Mouse (Mus musculus): ENCODE data around the gene Impdh1. TPM values are rescaled to one million over a fixed set of nuclear protein-coding genes. Genes with fewer than 3 reads are reported as not detected.

Gene Impdh1
- polyA plus RNA-seq, 1 experiment from 2014 or later = 39.7 TPM

DNA sequence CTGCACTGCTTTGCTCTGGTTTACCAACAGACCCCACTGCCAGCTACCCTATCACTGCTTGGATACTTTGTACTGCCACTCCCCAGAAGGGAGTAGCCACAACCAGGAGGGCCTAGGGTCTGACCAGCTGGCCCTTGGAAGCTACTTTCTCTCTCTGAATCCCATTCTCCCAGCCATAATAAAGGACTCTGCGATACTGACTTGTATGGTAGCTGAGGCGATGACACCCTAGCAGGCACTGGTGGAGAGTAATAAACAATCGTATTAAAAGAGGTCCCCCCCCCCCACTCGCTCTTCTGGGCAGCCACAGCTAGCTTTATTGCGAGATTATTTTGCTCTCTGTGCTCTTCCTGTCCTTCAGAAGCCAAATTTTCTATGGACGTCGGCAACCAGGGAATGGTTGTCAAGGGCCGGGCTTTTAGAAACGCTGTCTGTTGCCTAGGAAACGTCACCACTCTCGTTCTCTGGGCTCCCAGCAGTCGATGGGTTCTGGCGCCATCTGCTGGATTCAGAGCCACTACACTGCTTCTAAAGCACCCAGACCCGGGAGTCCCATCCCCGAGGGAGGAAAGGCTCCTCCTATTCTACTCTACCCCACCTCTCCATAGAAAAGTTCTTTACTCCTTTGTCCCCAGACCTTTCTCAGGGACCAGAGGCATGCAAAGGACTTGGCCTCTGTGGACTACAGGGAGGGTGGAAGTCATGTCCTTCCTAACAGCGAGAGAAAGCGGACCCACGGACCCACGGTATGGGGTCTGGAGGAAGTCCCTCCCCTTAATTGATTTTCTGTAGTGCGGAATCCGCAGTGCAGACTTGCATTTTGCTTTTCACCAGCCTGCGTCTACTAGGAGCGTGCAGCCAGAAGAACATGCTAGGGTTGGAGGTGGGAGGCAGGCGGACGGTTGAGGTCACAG, 17.6 kb downstream of the Impdh1 start:
- H3K9me3 ChIP-seq (ENCODE audit: control insufficient read depth, low read length) = no peaks in the 10 kb centered on the region
- 0 out of 2 replicates have a peak, but pooled peaks cover 4% of the 10 kb centered on the region for H3K36me3 ChIP-seq (ENCODE audit: control insufficient read depth, insufficient read depth, low read length)
- peak overlapping the region; percentile 60 for H3K9ac ChIP-seq (ENCODE audit: low read depth, low read length)
- 0 out of 2 replicates have a peak, but pooled peaks cover 3% of the 10 kb centered on the region for H3K4me1 ChIP-seq (ENCODE audit: control insufficient read depth, insufficient read depth, low read length)
- 11% methylated on average over 25 of the region's 25 CpGs for WGBS
- H3K4me3 ChIP-seq (ENCODE audit: low read length) = peak overlapping the region; percentile 47
- no peak overlapping the region for H3K27ac ChIP-seq (ENCODE audit: low read length)
- H3K27me3 ChIP-seq (replicated peaks; ENCODE audit: control insufficient read depth, insufficient read depth, low read length) = no peaks in the 10 kb centered on the region; the same call in 1 of the 2 replicates
- peak; percentile 90 for ATAC-seq
- H3K4me2 ChIP-seq (ENCODE audit: low read depth, low read length) = peak overlapping the region; percentile 66

DNA sequence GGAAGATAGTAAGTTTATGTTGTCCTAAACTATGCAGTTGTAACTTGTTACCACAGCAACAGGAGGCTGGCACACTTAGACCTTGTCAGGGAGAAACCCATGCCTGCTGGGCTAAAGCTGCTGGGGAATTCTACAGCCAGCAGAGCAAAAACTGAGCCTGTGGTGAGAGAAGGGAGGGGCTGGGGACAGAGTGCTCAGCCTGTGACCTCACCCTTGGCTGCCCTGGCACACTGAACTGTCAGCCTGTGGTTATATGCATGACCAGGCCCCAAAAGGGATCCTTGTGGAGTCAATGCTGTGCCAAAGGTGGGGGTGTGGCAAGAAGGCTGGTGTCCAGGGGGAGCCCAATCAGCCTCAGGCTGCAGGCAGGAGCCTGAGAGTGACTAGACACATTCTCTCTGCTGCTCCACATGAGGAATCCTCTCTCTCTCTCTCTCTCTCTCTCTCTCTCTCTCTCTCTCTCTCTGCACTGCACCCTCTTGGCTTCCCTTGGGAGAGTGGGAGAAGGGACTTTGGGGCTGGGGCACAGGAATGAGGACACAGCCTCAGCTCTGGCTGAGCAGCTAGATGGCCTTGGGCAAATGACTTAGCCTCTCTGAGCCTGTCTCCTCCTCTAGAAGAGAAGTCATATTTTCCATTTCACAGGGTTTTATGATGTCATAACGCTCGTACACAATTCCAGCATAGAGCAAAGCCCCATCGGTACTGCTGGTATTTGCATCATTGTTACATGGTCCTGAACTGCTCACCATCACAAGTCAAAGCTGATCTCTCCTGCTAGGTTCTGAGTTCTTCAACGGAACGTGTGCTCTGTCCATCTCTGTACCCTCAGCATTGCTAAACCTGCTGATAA, 20.1 kb downstream of the Impdh1 start:
- 0 out of 2 replicates have a peak, but pooled peaks cover 3% of the 10 kb centered on the region for H3K4me1 ChIP-seq (ENCODE audit: control insufficient read depth, insufficient read depth, low read length)
- no peak overlapping the region for H3K9ac ChIP-seq (ENCODE audit: low read depth, low read length)
- H3K36me3 ChIP-seq (ENCODE audit: control insufficient read depth, insufficient read depth, low read length) = no peaks in the 10 kb centered on the region
- H3K27ac ChIP-seq (ENCODE audit: low read length) = no peak overlapping the region
- H3K27me3 ChIP-seq (replicated peaks; ENCODE audit: control insufficient read depth, insufficient read depth, low read length) = no peaks in the 10 kb centered on the region; the same call in 1 of the 2 replicates
- 80% methylated on average over 5 of the region's 5 CpGs for WGBS
- H3K4me2 ChIP-seq (ENCODE audit: low read depth, low read length) = no peak overlapping the region
- no peaks in the 10 kb centered on the region for H3K9me3 ChIP-seq (ENCODE audit: control insufficient read depth, low read length)
- ATAC-seq = no peak
- no peak overlapping the region for H3K4me3 ChIP-seq (ENCODE audit: low read length)

- no peak overlapping the region for H3K4me3 ChIP-seq (ENCODE audit: low read length)
- 0 out of 2 replicates have a peak, but pooled peaks cover 3% of the 10 kb centered on the region for H3K4me1 ChIP-seq (ENCODE audit: control insufficient read depth, insufficient read depth, low read length)
- H3K27ac ChIP-seq (ENCODE audit: low read length) = no peak overlapping the region
- no peaks in the 10 kb centered on the region for H3K9me3 ChIP-seq (ENCODE audit: control insufficient read depth, low read length)
- no peaks in the 10 kb centered on the region; the same call in 1 of the 2 replicates for H3K27me3 ChIP-seq (replicated peaks; ENCODE audit: control insufficient read depth, insufficient read depth, low read length)
- H3K9ac ChIP-seq (ENCODE audit: low read depth, low read length) = no peak overlapping the region
- H3K36me3 ChIP-seq (ENCODE audit: control insufficient read depth, insufficient read depth, low read length) = no peaks in the 10 kb centered on the region
- no peak overlapping the region for H3K4me2 ChIP-seq (ENCODE audit: low read depth, low read length)
- 71% methylated on average over 5 of the region's 5 CpGs for WGBS
- ATAC-seq = no peak
Observed at GRCm38 (mm10) chr6:29195146-29195545, 21.0 kb downstream of the Impdh1 start.

DNA sequence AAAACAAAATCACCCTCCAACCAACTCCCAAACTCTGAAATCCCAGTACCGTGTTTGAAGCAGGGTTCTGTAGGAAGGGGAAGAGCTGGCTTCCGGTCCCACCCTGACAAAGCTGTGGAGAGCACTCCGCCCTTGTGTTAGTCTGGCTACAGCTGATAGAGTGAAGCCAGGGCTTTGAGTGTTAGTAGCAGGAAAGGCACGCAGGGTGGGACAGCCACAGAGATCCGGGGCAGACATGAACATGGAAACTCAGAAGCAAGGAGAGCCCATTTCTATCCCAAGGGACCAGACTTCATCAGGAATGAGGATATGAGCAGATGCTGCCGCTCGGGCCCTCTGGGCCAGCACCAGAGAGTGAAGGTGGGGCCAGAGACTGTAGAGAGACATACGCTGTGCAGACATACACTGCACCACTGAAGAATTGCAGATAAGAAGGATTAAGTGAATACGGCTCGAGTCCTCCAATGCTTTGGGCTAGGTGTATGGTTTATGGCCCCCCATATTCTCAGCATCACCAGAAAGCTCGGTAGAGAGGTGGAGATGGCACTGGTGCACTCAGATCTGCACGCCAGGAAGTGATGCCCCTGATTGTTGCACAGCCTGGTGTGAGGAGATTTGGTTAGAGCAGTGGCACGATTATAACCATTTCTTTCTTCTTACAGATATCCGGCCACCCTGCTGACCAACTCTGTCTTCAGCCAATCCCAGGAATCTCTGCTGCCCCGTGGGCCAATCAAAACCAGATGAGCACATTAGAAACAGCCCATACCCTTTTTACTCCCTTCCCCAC, 22.0 kb downstream of the Impdh1 start:
- Histone ChIP-seq H3K27ac (ENCODE audit: low read length) (no peak overlapping the region), H3K4me1 (ENCODE audit: control insufficient read depth, insufficient read depth, low read length) (0 out of 2 replicates have a peak, but pooled peaks cover 3% of the 10 kb centered on the region), H3K36me3 (ENCODE audit: control insufficient read depth, insufficient read depth, low read length) (no peaks in the 10 kb centered on the region), H3K4me2 (ENCODE audit: low read depth, low read length) (no peak overlapping the region), H3K9me3 (ENCODE audit: control insufficient read depth, low read length) (no peaks in the 10 kb centered on the region), H3K9ac (ENCODE audit: low read depth, low read length) (no peak overlapping the region), H3K27me3 (replicated peaks; ENCODE audit: control insufficient read depth, insufficient read depth, low read length) (no peaks in the 10 kb centered on the region; the same call in 1 of the 2 replicates), H3K4me3 (ENCODE audit: low read length) (no peak overlapping the region)
- WGBS = 59% methylated on average over 15 of the region's 15 CpGs
- ATAC-seq = no peak

- Histone ChIP-seq H3K4me2 (ENCODE audit: low read depth, low read length) (no peak overlapping the region), H3K4me1 (ENCODE audit: control insufficient read depth, insufficient read depth, low read length) (no peaks in the 10 kb centered on the region), H3K9me3 (ENCODE audit: control insufficient read depth, low read length) (no peaks in the 10 kb centered on the region), H3K27ac (ENCODE audit: low read length) (no peak overlapping the region), H3K9ac (ENCODE audit: low read depth, low read length) (no peak overlapping the region), H3K27me3 (replicated peaks; ENCODE audit: control insufficient read depth, insufficient read depth, low read length) (no peaks in the 10 kb centered on the region), H3K4me3 (ENCODE audit: low read length) (no peak overlapping the region), H3K36me3 (ENCODE audit: control insufficient read depth, insufficient read depth, low read length) (no peaks in the 10 kb centered on the region)
- WGBS = 60% methylated on average over 1 of the region's 1 CpGs
- ATAC-seq = no peak
Observed at GRCm38 (mm10) chr6:29187936-29188335, 28.2 kb downstream of the Impdh1 start.

DNA sequence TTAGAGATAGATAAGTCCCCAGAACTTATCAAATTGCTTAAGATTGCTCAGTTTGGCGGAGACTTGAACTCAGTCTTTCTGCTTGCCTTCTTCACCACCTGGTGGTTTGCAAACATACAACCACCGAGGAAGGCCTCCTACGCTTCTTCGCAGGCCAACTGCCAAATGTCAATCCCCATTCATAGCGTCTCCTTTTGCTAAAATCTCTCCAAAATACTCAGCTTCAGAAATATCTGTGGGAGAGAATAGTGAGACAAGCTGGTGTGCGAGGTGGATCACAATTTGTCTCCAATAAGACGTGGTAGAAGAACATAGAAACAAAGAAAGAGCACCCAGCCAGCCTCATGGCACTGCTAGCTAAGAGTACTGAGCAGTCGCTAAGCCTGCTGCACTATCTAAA, 36.3 kb downstream of the Impdh1 start:
- 52% methylated on average over 8 of the region's 8 CpGs for WGBS
- Histone ChIP-seq H3K36me3 (ENCODE audit: control insufficient read depth, insufficient read depth, low read length) (no peaks in the 10 kb centered on the region), H3K27me3 (replicated peaks; ENCODE audit: control insufficient read depth, insufficient read depth, low read length) (peaks cover 18% of the 10 kb centered on the region; the same call in 1 of the 2 replicates), H3K4me3 (ENCODE audit: low read length) (peak overlapping the region; percentile 65), H3K9ac (ENCODE audit: low read depth, low read length) (no peak overlapping the region), H3K4me2 (ENCODE audit: low read depth, low read length) (peak overlapping the region; percentile 98), H3K27ac (ENCODE audit: low read length) (no peak overlapping the region), H3K9me3 (ENCODE audit: control insufficient read depth, low read length) (no peaks in the 10 kb centered on the region), H3K4me1 (ENCODE audit: control insufficient read depth, insufficient read depth, low read length) (no peaks in the 10 kb centered on the region)
- ATAC-seq = no peak; the same call in 1 of the 2 replicates

- H3K36me3 ChIP-seq (ENCODE audit: control insufficient read depth, insufficient read depth, low read length) = no peaks in the 10 kb centered on the region
- peaks cover 22% of the 10 kb centered on the region for H3K27me3 ChIP-seq (replicated peaks; ENCODE audit: control insufficient read depth, insufficient read depth, low read length)
- no peaks in the 10 kb centered on the region for H3K4me1 ChIP-seq (ENCODE audit: control insufficient read depth, insufficient read depth, low read length)
- H3K9me3 ChIP-seq (ENCODE audit: control insufficient read depth, low read length) = no peaks in the 10 kb centered on the region
- H3K27ac ChIP-seq (ENCODE audit: low read length) = no peak within 1 kb of the TSS
- ATAC-seq = peak; percentile 82
- under 1% methylated on average over 65 of the region's 79 CpGs for WGBS
- peak within 1 kb of the TSS; percentile 70 for H3K9ac ChIP-seq (ENCODE audit: low read depth, low read length)
- peak within 1 kb of the TSS; percentile 65 for H3K4me3 ChIP-seq (ENCODE audit: low read length)
- peak within 1 kb of the TSS; percentile 98 for H3K4me2 ChIP-seq (ENCODE audit: low read depth, low read length)
Observed at GRCm38 (mm10) chr6:29178888-29179658, 37.1 kb downstream of the Impdh1 start, which contains the start of gene Prrt4. Gene Prrt4 (minus strand): TSS chr6:29179584.
